1 mouse cellular context compared by ENCODE assay signal in genomic region chr13:98896013-98896412, GRCm38 (mm10).
TF ChIP-seq lines count a peak whose summit lies in the region.

No protein-coding gene starts in this region.

TF ChIP-seq in MEL, 35 proteins besides CTCF, POLR2A, EP300 and RAD21:
- peak; percentile 34; the same call in 1 of the 2 replicates for TF ChIP-seq ZNF384 (IDR thresholded peaks at IDR 0.05; ENCODE audit: low read depth, low read length)
- TF ChIP-seq MAZ (IDR thresholded peaks at IDR 0.05; ENCODE audit: low read depth, low read length) = no peak
TF ChIP-seq in MEL: peak in this region for 1.
